Mouse (Mus musculus): ENCODE measurements around the gene Fasl. TPM values are rescaled to one million over a fixed set of nuclear protein-coding genes. Genes with fewer than 3 reads are reported as not detected.

Fasl gene
- polyA plus RNA-seq, 1 experiment: 0.47 TPM

GRCm38 (mm10) chr1:161756547-161756946 is 31.7 kb downstream of the Fasl start:
- no peak for DNase-seq
- 86% methylated on average over 3 of the region's 3 CpGs for WGBS
- H3K4me1 ChIP-seq (ENCODE audit: control insufficient read depth, insufficient read depth, low read length): no peaks in the 10 kb centered on the region

DNA sequence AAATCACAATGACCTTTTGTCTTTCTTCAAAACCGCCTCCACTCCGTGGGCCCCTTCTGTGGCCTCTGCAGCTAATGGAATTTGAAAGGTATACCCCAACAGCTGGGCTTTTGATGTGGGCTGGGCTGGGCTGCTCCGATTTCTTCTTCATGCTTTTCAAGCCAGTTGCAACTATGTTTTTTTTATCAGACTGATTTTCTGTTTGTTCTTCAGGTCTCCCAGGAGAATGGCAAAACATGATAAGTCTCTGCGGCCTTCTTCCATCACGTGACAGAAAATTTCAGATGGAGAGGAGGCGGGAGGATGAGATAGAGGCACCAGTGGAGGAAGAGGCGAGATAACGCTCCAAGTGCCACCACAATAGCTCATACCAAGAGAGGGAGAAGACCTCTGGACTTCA is 37.0 kb downstream of the Fasl start:
- H3K27ac ChIP-seq (ENCODE audit: insufficient read depth, low read length): no peak overlapping the region
- WGBS: 58% methylated on average over 8 of the region's 8 CpGs
- TF ChIP-seq POLR2A (IDR thresholded peaks at IDR 0.05; ENCODE audit: borderline replicate concordance, insufficient read depth, low read length): no peak
- TF ChIP-seq CTCF (IDR thresholded peaks at IDR 0.05; ENCODE audit: borderline replicate concordance, insufficient read depth, low read depth, low read length): no peak
- H3K4me3 ChIP-seq (replicated peaks; ENCODE audit: insufficient read depth, low read depth, low read length): no peak overlapping the region
- DNase-seq: no peak
- H3K4me1 ChIP-seq (ENCODE audit: control insufficient read depth, insufficient read depth, low read length): no peaks in the 10 kb centered on the region
- H3K27me3 ChIP-seq (ENCODE audit: control insufficient read depth, insufficient read depth, low read length): no peaks in the 10 kb centered on the region

More at GRCm38 (mm10) chr1:161756547-161756946, 31.7 kb downstream of the Fasl start:
- no peak for TF ChIP-seq POLR2A (IDR thresholded peaks at IDR 0.05; ENCODE audit: borderline replicate concordance, insufficient read depth, low read length)
- no peak for TF ChIP-seq CTCF (IDR thresholded peaks at IDR 0.05; ENCODE audit: borderline replicate concordance, insufficient read depth, low read depth, low read length)
- H3K4me3 ChIP-seq (replicated peaks; ENCODE audit: insufficient read depth, low read depth, low read length): no peak overlapping the region
- no peak overlapping the region for H3K27ac ChIP-seq (ENCODE audit: insufficient read depth, low read length)
- no peaks in the 10 kb centered on the region for H3K27me3 ChIP-seq (ENCODE audit: control insufficient read depth, insufficient read depth, low read length)

- DNase-seq: no peak
- TF ChIP-seq POLR2A (IDR thresholded peaks at IDR 0.05; ENCODE audit: borderline replicate concordance, insufficient read depth, low read length): no peak
- TF ChIP-seq CTCF (IDR thresholded peaks at IDR 0.05; ENCODE audit: borderline replicate concordance, insufficient read depth, low read depth, low read length): no peak
- H3K4me3 ChIP-seq (replicated peaks; ENCODE audit: insufficient read depth, low read depth, low read length): no peak overlapping the region
- H3K27me3 ChIP-seq (ENCODE audit: control insufficient read depth, insufficient read depth, low read length): no peaks in the 10 kb centered on the region
- no peak overlapping the region for H3K27ac ChIP-seq (ENCODE audit: insufficient read depth, low read length)
- H3K4me1 ChIP-seq (ENCODE audit: control insufficient read depth, insufficient read depth, low read length): no peaks in the 10 kb centered on the region
- 62% methylated on average over 8 of the region's 8 CpGs for WGBS
Measured at GRCm38 (mm10) chr1:161750471-161751041, 37.7 kb downstream of the Fasl start.

DNA sequence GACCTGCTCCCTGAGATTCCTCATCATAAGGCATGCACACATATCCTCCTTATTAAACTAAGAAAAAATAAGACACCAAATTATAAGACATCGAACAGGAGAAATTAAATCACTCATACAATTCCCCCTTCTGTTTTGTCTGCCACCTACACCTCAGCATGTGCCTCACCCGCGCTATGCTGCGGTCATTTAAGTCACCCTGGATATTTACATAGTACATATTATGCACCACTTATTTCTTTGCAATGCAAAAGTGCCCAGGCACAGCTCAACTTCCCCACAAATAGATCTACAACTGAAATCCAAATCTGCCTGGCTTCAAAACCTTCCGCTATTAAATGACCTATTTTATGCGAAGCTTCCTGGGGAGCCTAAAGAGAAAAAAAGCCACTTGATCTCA is 39.6 kb downstream of the Fasl start:
- TF ChIP-seq CTCF (IDR thresholded peaks at IDR 0.05; ENCODE audit: borderline replicate concordance, insufficient read depth, low read depth, low read length) (no peak), POLR2A (IDR thresholded peaks at IDR 0.05; ENCODE audit: borderline replicate concordance, insufficient read depth, low read length) (no peak)

GRCm38 (mm10) chr1:161748138-161748537 is 40.2 kb downstream of the Fasl start:
- Histone ChIP-seq H3K27ac (ENCODE audit: insufficient read depth, low read length) (no peak overlapping the region), H3K27me3 (ENCODE audit: control insufficient read depth, insufficient read depth, low read length) (no peaks in the 10 kb centered on the region), H3K4me3 (replicated peaks; ENCODE audit: insufficient read depth, low read depth, low read length) (no peak overlapping the region), H3K4me1 (ENCODE audit: control insufficient read depth, insufficient read depth, low read length) (no peaks in the 10 kb centered on the region)
- 54% methylated on average over 8 of the region's 8 CpGs for WGBS
- TF ChIP-seq CTCF (IDR thresholded peaks at IDR 0.05; ENCODE audit: borderline replicate concordance, insufficient read depth, low read depth, low read length): peak; percentile 31; the same call in 1 of the 2 replicates
- no peak for TF ChIP-seq POLR2A (IDR thresholded peaks at IDR 0.05; ENCODE audit: borderline replicate concordance, insufficient read depth, low read length)
- DNase-seq: peak; percentile 7 to 18

More for the DNA sequence above, 39.6 kb downstream of the Fasl start:
- H3K4me3 ChIP-seq (replicated peaks; ENCODE audit: insufficient read depth, low read depth, low read length): no peak overlapping the region
- DNase-seq: no peak
- H3K27me3 ChIP-seq (ENCODE audit: control insufficient read depth, insufficient read depth, low read length): no peaks in the 10 kb centered on the region
- H3K27ac ChIP-seq (ENCODE audit: insufficient read depth, low read length): no peak overlapping the region
- no peaks in the 10 kb centered on the region for H3K4me1 ChIP-seq (ENCODE audit: control insufficient read depth, insufficient read depth, low read length)
- WGBS: 91% methylated on average over 6 of the region's 6 CpGs

DNA sequence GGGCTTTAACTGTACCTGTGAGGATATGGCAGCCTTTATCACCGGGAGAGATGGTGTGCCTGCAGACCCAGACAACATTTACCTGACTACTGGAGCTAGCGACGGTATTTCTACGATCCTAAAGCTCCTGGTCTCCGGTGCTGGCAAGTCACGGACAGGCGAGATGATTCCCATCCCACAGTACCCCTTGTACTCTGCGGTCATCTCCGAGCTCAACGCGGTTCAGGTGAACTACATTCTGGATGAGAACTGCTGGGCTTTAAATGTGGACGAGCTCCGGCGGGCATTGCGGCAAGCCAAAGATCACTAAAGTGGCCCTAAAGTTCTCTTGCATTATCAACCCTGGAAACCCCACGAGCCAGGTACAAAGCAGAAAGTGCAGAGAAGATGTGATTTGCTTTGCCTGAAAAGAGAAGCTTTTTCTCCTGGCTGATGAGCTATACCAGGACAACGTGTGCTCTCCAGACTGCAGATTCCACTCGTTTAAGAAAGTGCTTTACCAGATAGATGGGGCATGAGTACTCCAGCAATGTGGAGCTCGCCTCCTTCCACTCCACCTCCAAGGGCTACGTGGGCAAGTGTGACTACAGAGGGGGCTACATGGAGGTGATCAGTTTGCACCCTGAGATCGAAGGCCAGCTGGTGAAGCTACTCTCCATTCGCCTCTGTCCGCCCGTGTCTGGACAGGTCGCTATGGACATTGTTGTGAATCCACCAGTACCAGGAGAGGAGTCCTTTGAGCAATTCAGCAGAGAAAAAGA is 41.6 kb downstream of the Fasl start:
- Histone ChIP-seq H3K27me3 (ENCODE audit: control insufficient read depth, insufficient read depth, low read length) (no peaks in the 10 kb centered on the region), H3K4me3 (replicated peaks; ENCODE audit: insufficient read depth, low read depth, low read length) (no peak overlapping the region), H3K4me1 (ENCODE audit: control insufficient read depth, insufficient read depth, low read length) (no peaks in the 10 kb centered on the region), H3K27ac (ENCODE audit: insufficient read depth, low read length) (no peak overlapping the region)
- WGBS: 87% methylated on average over 25 of the region's 25 CpGs
- DNase-seq: no peak
- TF ChIP-seq POLR2A (IDR thresholded peaks at IDR 0.05; ENCODE audit: borderline replicate concordance, insufficient read depth, low read length) (no peak), CTCF (IDR thresholded peaks at IDR 0.05; ENCODE audit: borderline replicate concordance, insufficient read depth, low read depth, low read length) (no peak)

DNA sequence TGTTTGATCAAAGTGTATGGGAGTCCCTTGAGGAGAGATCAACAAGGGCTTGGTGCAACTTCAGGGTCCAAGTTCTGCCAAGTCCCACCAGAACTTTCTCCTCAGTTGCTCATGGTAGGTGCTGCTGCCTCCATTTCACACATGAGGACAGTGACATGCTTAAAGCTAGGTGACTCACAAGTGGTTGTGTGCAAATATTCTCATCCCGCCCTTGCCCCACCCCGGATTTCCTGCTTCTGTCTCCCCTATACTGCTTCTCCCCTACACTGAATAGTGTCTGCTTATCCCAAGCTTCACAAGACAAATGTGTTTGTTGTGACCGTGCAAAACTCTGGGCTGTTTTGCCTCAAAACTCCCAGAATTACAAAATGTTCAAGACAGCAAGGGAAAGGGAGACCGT is 43.4 kb downstream of the Fasl start:
- H3K27me3 ChIP-seq (ENCODE audit: control insufficient read depth, insufficient read depth, low read length): no peaks in the 10 kb centered on the region
- no peak overlapping the region for H3K27ac ChIP-seq (ENCODE audit: insufficient read depth, low read length)
- TF ChIP-seq POLR2A (IDR thresholded peaks at IDR 0.05; ENCODE audit: borderline replicate concordance, insufficient read depth, low read length): no peak
- TF ChIP-seq CTCF (IDR thresholded peaks at IDR 0.05; ENCODE audit: borderline replicate concordance, insufficient read depth, low read depth, low read length): no peak
- H3K4me1 ChIP-seq (ENCODE audit: control insufficient read depth, insufficient read depth, low read length): no peaks in the 10 kb centered on the region
- WGBS: 87% methylated on average over 4 of the region's 4 CpGs
- no peak overlapping the region for H3K4me3 ChIP-seq (replicated peaks; ENCODE audit: insufficient read depth, low read depth, low read length)
- no peak for DNase-seq

GRCm38 (mm10) chr1:161744209-161744608 is 44.1 kb downstream of the Fasl start:
- Histone ChIP-seq H3K4me3 (replicated peaks; ENCODE audit: insufficient read depth, low read depth, low read length) (no peak overlapping the region), H3K27ac (ENCODE audit: insufficient read depth, low read length) (no peak overlapping the region), H3K27me3 (ENCODE audit: control insufficient read depth, insufficient read depth, low read length) (no peaks in the 10 kb centered on the region), H3K4me1 (ENCODE audit: control insufficient read depth, insufficient read depth, low read length) (no peaks in the 10 kb centered on the region)
- no peak for TF ChIP-seq POLR2A (IDR thresholded peaks at IDR 0.05; ENCODE audit: borderline replicate concordance, insufficient read depth, low read length)
- TF ChIP-seq CTCF (IDR thresholded peaks at IDR 0.05; ENCODE audit: borderline replicate concordance, insufficient read depth, low read depth, low read length): no peak
- DNase-seq: no peak
- WGBS: 82% methylated on average over 4 of the region's 4 CpGs

Measured in cerebellum, adult 2 months (tissue).